Mouse (Mus musculus): ENCODE results near the gene Gm28043.

DNA sequence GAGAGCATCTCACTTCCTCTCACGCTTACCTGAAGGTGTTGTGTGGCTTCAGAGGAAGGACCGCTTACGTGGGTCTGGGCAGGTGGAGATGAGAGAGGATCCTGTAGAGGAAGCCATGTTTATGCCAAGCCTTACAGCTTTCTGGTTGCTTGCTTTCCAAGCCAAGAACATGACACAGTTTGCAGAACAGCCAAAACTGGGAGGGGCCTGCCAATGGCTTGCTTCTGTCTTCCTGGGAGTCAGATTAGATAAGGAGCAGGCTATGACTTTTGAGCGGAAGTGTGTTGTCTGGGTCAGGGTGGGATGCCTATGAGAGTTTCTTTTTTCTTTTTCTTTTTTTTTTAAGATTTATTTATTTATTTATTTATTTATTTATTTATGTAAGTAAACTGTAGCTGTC, 22.7 kb downstream of the Gm28043 start:
- TF ChIP-seq ZNF384 (IDR thresholded peaks at IDR 0.05; ENCODE audit: low read depth, low read length) = no peak
- TF ChIP-seq ZC3H11A (IDR thresholded peaks at IDR 0.05; ENCODE audit: borderline replicate concordance, low read depth, low read length) = no peak
- no peak for TF ChIP-seq CHD2 (IDR thresholded peaks at IDR 0.05; ENCODE audit: low read depth, low read length)
- no peak for TF ChIP-seq MAFK (IDR thresholded peaks at IDR 0.05; ENCODE audit: insufficient read depth, low read depth, low read length)
